Mouse (Mus musculus) large intestine, adult 2 months (tissue): ENCODE results near the gene Rps13. TPM values are rescaled to one million over a fixed set of nuclear protein-coding genes. Genes with fewer than 3 reads are reported as not detected.

Experiments used
- DNase-seq: peaks from one replicate; pipeline ENCODE4 v3.0.0-alpha.2; 2012; ENCODE audit warnings: low read depth, low spot score
- WGBS: fragments of 180-500 bp; shearing (Covaris S2); methylation state at CpG from one replicate; pipeline ENCODE4 v1.1.7; 2018; 5-methylcytosine and 5-hydroxymethylcytosine counted together
- polyA plus RNA-seq: library from polyadenylated mRNA; depleted of rRNA; stranded (reverse); fragments of >200 nt; gene quantifications from 2 replicates; pipeline ENCODE4 v1.2.3, GENCODE M21; 2012; rRNA removed

Rps13 gene
- polyA plus RNA-seq, 1 experiment = 130 TPM

DNA sequence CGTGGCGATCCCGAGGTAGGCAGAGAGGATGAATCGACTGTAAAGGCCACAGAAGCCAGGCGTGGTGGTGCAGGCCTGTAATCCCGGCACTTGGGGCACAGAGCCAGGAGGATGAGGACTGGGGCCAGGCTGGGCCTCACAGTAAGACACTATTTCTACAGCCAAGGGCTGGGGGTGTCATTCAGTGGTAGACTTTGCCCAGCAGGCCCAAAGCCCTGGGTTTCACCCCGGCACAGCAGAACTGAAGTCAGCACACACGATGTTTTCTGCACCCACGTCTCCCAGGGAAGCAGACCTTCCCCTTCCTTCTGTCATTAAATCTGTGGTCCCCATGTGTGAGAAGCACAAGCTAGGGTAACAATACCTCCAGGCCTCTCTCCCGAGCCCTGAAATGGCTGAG lies 35.6 kb downstream of the Rps13 start:
- no peak for DNase-seq
- 30% methylated on average over 10 of the region's 10 CpGs for WGBS

DNA sequence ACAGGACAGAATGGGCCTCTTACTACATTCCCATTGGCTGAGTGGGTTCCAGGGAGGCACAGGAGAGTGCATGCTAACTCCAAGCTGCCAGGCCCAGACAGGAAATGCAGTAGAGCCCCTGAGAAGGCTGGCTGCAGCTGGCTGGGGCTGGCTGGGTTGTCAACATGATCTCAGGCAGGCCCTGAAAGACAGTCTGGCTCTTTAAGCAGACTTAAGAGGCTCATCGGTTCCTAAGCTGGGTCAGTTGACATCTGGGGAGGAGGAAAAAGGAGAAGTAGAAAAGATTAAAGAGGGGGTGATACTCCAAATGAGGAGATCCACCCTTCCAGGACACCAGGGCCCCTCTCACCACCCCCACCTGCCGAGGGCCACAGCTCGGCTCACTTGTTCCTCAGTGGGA lies 39.0 kb downstream of the Rps13 start:
- 80% methylated on average over 3 of the region's 3 CpGs for WGBS
- DNase-seq = no peak

DNA sequence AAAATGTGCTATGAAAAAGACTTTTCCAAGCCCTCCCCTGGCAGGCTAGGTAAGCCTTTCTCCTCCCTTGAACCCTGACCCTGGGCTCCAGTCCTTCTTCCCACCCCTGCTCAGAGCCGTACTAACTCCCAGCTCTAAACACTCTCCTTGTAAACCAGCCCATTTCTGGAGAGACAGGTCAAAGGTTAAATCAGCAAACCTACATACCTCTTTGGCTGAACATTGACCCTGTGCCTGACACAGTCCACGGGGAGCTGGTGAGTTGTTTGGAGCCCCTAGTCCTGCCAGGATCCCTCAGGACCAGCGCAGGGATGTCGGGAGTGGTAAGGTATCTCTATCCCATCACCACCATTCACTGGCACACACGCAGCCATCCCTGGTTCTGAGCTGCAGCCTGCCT lies 41.6 kb downstream of the Rps13 start:
- 33% methylated on average over 5 of the region's 5 CpGs for WGBS
- no peak for DNase-seq

DNA sequence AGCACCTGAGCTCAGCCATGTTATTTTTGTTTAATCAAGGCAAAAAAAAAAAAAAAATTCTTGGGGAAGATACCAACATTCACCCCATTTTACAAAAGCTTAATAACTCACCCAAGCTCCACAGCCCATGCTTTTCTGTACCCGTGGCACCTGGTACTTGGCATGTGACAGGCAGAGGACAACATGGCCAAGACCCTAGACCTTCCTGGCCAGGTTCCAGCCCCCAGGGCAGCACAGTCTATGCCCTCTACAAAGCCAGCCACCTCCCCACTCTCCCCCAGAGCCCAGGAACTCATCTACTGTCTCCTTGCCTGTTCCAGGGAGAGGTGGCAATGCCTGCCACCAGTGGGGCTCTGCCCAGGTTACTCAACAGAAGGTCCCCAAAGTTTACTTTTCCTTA lies 43.4 kb downstream of the Rps13 start:
- WGBS = 74% methylated on average over 1 of the region's 1 CpGs
- no peak for DNase-seq

DNA sequence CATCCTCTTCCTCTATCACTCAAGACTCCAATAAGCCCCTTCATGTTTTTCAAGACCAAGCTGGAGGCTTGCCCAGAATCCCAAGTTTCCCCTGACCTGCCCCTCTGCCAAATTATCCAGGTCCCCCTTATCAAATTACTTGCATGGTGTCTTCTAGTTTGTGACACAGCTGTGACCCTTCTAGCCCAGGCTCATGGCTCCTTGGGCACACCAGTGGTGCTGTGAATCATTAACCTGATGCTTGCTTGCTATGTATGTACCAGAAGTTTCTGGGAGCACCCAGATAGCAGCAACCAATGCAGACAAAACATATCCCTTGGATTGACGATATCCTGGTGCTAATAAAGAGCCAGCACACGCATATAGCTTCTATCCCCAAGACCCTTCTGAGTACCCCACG lies 45.0 kb downstream of the Rps13 start:
- no peak for DNase-seq
- WGBS = 32% methylated on average over 3 of the region's 3 CpGs

DNA sequence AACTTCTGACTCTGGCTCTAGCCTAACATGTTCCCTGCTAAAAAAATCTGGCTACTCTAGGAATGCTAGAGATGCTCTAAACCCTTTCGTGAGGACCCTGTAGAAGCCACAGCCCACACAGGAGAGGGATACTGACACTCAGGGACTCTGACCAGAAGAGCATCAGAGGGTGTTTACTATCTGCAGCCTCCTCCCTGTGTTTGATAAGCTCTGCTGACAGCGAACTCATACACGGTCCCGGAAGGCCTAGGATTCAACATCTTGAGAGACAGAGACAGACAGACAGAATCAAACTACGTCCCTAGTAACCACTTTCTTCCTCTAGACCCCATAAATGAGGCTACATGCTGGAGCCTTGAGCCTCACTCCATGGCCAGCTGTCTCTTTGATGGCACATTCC lies 46.0 kb downstream of the Rps13 start:
- DNase-seq = no peak
- 49% methylated on average over 5 of the region's 5 CpGs for WGBS

DNA sequence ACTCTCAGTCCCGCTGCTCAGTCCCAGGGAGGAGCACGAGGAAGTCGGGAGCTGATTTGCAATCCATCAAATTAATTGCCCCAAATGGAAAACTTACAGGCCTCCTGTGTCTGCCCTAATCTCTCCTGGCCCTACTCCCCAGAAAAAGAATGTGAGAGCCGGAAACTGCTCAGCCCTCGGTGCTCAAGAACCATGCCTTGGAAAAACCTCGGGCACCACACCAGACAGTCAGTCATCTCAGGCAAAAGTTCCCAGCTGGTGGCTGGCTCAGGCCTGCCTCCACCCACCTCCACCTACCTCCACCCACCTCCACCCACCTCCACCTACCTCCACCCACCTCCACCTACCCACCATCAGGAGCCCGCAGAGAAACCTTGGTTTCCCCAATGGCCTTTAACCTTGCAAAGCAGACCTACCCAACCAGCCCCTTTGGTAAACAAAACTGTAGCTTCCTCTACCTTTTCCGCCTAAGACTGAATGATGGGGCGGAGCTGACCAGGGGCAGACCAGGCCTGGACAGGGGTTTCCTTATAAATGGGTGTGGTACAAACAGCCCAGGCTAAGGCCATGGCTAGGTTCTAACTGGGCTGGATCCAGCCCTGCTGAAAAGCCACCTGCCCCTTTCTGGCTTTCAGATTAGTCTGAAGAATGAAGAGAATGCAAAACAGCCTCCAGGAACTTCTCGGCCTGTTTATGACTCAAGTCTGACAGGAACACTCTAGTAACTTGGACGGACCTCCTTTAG lies 47.2 kb downstream of the Rps13 start:
- WGBS = 8% methylated on average over 11 of the region's 11 CpGs
- DNase-seq = peak; percentile 91

DNA sequence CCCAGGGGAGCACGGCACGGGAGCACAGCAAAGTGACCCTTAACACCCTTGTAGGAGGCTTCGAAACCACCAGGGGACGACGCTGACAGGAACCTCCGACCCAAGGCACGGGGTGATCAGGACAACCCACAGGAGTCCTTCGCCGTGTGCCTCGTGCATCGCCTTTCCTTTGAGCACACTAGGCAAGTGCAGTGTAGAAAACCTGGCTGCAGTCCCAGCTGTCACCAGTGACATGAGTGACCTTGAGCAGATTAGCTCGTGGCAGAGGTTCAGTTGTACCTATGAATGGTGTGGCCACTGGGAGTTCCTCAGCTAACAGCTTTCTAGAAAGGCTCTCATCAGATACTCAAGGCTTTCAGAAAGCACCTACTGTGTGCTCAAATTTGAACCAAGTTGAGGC lies 47.8 kb downstream of the Rps13 start:
- DNase-seq = no peak
- 33% methylated on average over 12 of the region's 12 CpGs for WGBS

DNA sequence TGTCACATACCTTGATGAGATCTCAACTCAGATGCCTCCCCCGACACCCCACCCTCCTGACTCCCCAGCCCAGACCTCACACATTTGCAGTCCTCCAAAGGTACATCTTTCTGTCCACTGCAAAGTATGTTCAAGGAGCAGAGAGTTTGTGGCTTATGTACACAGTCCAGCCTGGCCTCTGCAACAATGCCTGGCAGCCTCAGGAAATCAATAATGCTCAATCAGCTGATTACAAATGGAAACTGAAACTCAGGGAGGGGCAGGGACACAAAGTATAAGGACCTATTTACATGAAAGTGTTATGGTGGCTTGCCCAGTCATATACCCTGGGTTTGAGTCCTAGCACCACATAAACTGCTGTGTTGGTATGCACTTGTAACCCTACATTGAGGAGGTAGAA lies 48.8 kb downstream of the Rps13 start:
- WGBS = 96% methylated on average over 1 of the region's 1 CpGs
- no peak for DNase-seq

DNA sequence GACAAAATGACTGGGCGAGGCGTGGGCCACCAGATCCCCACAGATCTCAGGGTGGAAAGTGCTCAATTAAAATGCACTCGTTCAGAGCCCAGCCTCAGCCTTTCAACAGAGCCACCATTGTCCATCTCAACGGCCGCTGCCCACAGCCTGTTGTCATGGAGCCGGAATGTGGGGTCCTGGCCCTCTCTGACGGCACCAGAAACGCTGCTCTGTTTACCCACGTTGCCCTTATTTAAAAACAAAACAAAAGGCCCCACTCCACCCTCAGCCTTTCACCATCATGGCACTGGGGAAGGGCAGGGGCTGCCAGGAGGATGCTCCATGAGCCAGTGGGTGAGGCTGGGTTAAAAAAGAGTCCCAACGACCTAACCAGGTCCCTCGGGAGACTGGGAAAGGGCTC lies 51.2 kb downstream of the Rps13 start:
- DNase-seq = no peak
- 64% methylated on average over 11 of the region's 11 CpGs for WGBS

Other genes with a start within 250 kb of the Rps13 start
- 0.80 and 0.81 TPM in 2 replicates for gene Gm4353, start 249.6 kb downstream of the Rps13 start, polyA plus RNA-seq
- gene Plekha7, start 25.8 kb downstream of the Rps13 start, polyA plus RNA-seq = 19.3 and 31.4 TPM in 2 replicates
- gene Pik3c2a, start 109.3 kb upstream of the Rps13 start, polyA plus RNA-seq = 3.5 and 4.5 TPM in 2 replicates
- gene Nucb2, start 170.2 kb upstream of the Rps13 start, polyA plus RNA-seq = 2.6 and 2.7 TPM in 2 replicates